Mouse (Mus musculus): Measurements from ENCODE around the gene Thra. TPM values are rescaled to one million over a fixed set of nuclear protein-coding genes. Genes with fewer than 3 reads are reported as not detected.

Thra gene
- total and polyA plus RNA-seq, 3 experiments: 20.1 to 68.0 (median 33.1) TPM

- DNase-seq (ENCODE audit: low spot score) (no peak), ATAC-seq (ENCODE audit: extremely low read depth, insufficient number of reproducible peaks, low FRiP score, poor library complexity, severe bottlenecking) (no peak)
- Histone ChIP-seq H3K27me3 (ENCODE audit: insufficient read depth, low read length) (no peaks in the 10 kb centered on the region), H3K4me3 (ENCODE audit: low read depth, low read length) (no peak overlapping the region), H3K4me1 (ENCODE audit: insufficient read depth, low read depth, low read length) (peaks cover 37% of the 10 kb centered on the region), H3K36me3 (replicated peaks) (peaks cover 97% of the 10 kb centered on the region), H3K9me3 (replicated peaks) (no peaks in the 10 kb centered on the region)
- TF ChIP-seq CTCF (IDR thresholded peaks at IDR 0.05; ENCODE audit: low read depth, low read length) (no peak), POLR2AphosphoS5 (IDR thresholded peaks at IDR 0.05; ENCODE audit: insufficient replicate concordance, low read depth, low read length) (no peak)
Observed at GRCm38 (mm10) chr11:98713703-98714102, 26.7 kb upstream of the Thra start.

- no peak for DNase-seq (ENCODE audit: low spot score)
- TF ChIP-seq GATA2 (IDR thresholded peaks at IDR 0.05; ENCODE audit: borderline replicate concordance, low read depth, low read length) (no peak), TAL1 (conservative IDR thresholded peaks at IDR 0.05; ENCODE audit: low read depth, low read length) (no peak), POLR2AphosphoS5 (IDR thresholded peaks at IDR 0.05; ENCODE audit: insufficient replicate concordance, low read depth, low read length) (no peak), CTCF (IDR thresholded peaks at IDR 0.05; ENCODE audit: low read depth, low read length) (no peak), GATA1 (IDR thresholded peaks at IDR 0.05; ENCODE audit: borderline replicate concordance, low read length) (no peak)
- ATAC-seq (ENCODE audit: extremely low read depth, insufficient number of reproducible peaks, low FRiP score, poor library complexity, severe bottlenecking): no peak
- H3K9me3 ChIP-seq (replicated peaks): no peaks in the 10 kb centered on the region
- H3K36me3 ChIP-seq (replicated peaks): peaks cover 92% of the 10 kb centered on the region
- H3K4me1 ChIP-seq (ENCODE audit: insufficient read depth, low read depth, low read length): peaks cover 37% of the 10 kb centered on the region
- no peak overlapping the region for H3K4me3 ChIP-seq (ENCODE audit: low read depth, low read length)
- no peaks in the 10 kb centered on the region for H3K27me3 ChIP-seq (ENCODE audit: insufficient read depth, low read length)
Observed at GRCm38 (mm10) chr11:98715946-98716345, 24.5 kb upstream of the Thra start.

DNA sequence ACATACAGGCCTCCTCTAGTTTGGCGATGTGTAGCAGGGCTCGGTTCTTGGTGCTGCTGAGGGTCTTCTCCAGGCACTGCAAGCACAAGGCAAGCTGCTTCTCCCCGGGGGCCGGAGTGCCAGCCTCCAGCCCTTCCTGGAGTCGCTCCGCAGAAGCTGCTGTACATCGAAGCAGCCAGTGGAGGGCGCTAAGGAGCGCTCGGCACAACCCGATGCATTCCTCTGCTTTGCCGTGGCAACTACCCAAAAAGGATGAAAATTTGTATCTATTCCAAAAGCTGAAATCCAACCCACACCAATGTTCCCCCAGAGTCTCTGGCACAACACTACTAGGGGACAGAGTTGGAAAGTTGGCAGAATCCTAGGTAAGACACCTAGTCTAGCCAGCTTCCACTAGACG is 22.5 kb upstream of the Thra start:
- ATAC-seq (ENCODE audit: extremely low read depth, insufficient number of reproducible peaks, low FRiP score, poor library complexity, severe bottlenecking): no peak
- 0 out of 2 replicates have a peak overlapping the region, but pooled peaks have one; percentile 47 for H3K4me3 ChIP-seq (ENCODE audit: low read depth, low read length)
- peak; percentile 45 for DNase-seq (ENCODE audit: low spot score)
- H3K9me3 ChIP-seq (replicated peaks): no peaks in the 10 kb centered on the region
- H3K4me1 ChIP-seq (ENCODE audit: insufficient read depth, low read depth, low read length): peaks cover 44% of the 10 kb centered on the region
- no peak for TF ChIP-seq TAL1 (conservative IDR thresholded peaks at IDR 0.05; ENCODE audit: low read depth, low read length)
- TF ChIP-seq GATA2 (IDR thresholded peaks at IDR 0.05; ENCODE audit: borderline replicate concordance, low read depth, low read length): no peak
- TF ChIP-seq POLR2AphosphoS5 (IDR thresholded peaks at IDR 0.05; ENCODE audit: insufficient replicate concordance, low read depth, low read length): no peak
- no peak for TF ChIP-seq GATA1 (IDR thresholded peaks at IDR 0.05; ENCODE audit: borderline replicate concordance, low read length)
- TF ChIP-seq CTCF (IDR thresholded peaks at IDR 0.05; ENCODE audit: low read depth, low read length): peak; percentile 84
- H3K36me3 ChIP-seq (replicated peaks): peaks cover 93% of the 10 kb centered on the region
- H3K27me3 ChIP-seq (ENCODE audit: insufficient read depth, low read length): no peaks in the 10 kb centered on the region

DNA sequence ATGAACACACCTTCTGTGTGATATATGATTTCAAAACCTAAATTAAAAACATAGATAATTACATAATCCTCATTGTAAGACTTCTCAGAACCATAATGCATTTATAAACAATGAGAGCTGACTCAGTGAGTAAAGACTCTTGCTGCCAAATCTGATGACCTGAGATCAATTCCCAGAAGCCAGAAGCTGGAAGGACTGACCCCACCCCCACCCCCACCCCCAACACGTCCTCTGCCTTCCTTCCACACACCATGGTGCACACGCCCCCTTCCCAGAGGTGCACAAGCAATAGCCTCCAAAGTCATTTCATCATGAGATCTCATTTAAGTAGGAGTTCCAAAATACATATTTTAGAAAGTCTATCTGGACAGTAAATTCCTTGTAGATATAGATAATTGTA is 19.7 kb upstream of the Thra start:
- no peaks in the 10 kb centered on the region for H3K27me3 ChIP-seq (ENCODE audit: insufficient read depth, low read length)
- ATAC-seq (ENCODE audit: extremely low read depth, insufficient number of reproducible peaks, low FRiP score, poor library complexity, severe bottlenecking): no peak
- no peak overlapping the region for H3K4me3 ChIP-seq (ENCODE audit: low read depth, low read length)
- TF ChIP-seq CTCF (IDR thresholded peaks at IDR 0.05; ENCODE audit: low read depth, low read length): no peak
- no peak for TF ChIP-seq POLR2AphosphoS5 (IDR thresholded peaks at IDR 0.05; ENCODE audit: insufficient replicate concordance, low read depth, low read length)
- no peak for TF ChIP-seq GATA1 (IDR thresholded peaks at IDR 0.05; ENCODE audit: borderline replicate concordance, low read length)
- no peak for TF ChIP-seq TAL1 (conservative IDR thresholded peaks at IDR 0.05; ENCODE audit: low read depth, low read length)
- TF ChIP-seq GATA2 (IDR thresholded peaks at IDR 0.05; ENCODE audit: borderline replicate concordance, low read depth, low read length): no peak
- H3K36me3 ChIP-seq (replicated peaks): peaks cover 93% of the 10 kb centered on the region
- H3K9me3 ChIP-seq (replicated peaks): no peaks in the 10 kb centered on the region
- H3K4me1 ChIP-seq (ENCODE audit: insufficient read depth, low read depth, low read length): peaks cover 60% of the 10 kb centered on the region
- no peak for DNase-seq (ENCODE audit: low spot score)

DNA sequence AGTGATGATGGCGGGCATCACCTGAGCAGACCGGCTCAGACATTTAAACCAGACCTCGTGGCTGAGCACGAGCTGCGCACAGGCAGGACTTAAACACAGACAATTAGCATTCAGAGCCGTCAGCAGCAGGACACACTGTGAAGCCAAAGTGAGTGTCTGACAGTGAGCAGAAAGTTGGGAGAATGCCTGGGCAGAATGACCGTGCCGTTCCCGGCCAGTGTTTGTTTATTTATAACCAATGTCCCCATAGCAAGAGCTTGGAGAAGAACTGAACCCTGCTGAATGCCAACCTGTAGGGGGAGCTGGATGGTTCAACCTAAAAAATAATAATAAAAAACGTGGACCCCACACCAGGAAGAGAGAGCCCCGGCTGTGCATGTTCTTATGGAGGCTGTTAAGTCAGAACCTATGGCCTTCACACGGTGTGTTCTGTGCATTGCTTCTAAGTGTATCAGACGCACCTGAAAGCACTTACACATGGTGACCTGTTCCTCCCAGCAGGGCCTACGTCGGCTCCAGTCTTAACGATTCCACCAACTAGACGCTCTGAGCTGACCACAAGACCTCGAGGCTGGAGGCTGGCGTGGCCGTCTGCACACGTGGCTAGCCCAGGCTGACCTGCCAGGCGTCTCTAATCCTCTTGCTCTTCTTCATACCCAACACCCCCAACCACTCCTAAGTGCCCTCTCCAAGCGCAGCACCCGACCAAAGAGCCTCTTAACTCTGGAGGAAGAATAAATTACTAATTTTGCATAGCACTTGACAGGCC is 18.8 kb upstream of the Thra start:
- TF ChIP-seq POLR2AphosphoS5 (IDR thresholded peaks at IDR 0.05; ENCODE audit: insufficient replicate concordance, low read depth, low read length) (no peak), CTCF (IDR thresholded peaks at IDR 0.05; ENCODE audit: low read depth, low read length) (no peak), GATA1 (IDR thresholded peaks at IDR 0.05; ENCODE audit: borderline replicate concordance, low read length) (no peak), TAL1 (conservative IDR thresholded peaks at IDR 0.05; ENCODE audit: low read depth, low read length) (no peak), GATA2 (IDR thresholded peaks at IDR 0.05; ENCODE audit: borderline replicate concordance, low read depth, low read length) (no peak)
- H3K36me3 ChIP-seq (replicated peaks): peaks cover 93% of the 10 kb centered on the region
- peaks cover 59% of the 10 kb centered on the region for H3K4me1 ChIP-seq (ENCODE audit: insufficient read depth, low read depth, low read length)
- H3K27me3 ChIP-seq (ENCODE audit: insufficient read depth, low read length): no peaks in the 10 kb centered on the region
- H3K4me3 ChIP-seq (ENCODE audit: low read depth, low read length): no peak overlapping the region
- ATAC-seq (ENCODE audit: extremely low read depth, insufficient number of reproducible peaks, low FRiP score, poor library complexity, severe bottlenecking): no peak
- H3K9me3 ChIP-seq (replicated peaks): no peaks in the 10 kb centered on the region
- DNase-seq (ENCODE audit: low spot score): no peak

GRCm38 (mm10) chr11:98723098-98723497 is 17.3 kb upstream of the Thra start:
- H3K4me3 ChIP-seq (ENCODE audit: low read depth, low read length): no peak overlapping the region
- ATAC-seq (ENCODE audit: extremely low read depth, insufficient number of reproducible peaks, low FRiP score, poor library complexity, severe bottlenecking): no peak
- H3K36me3 ChIP-seq (replicated peaks): peaks cover 92% of the 10 kb centered on the region
- no peaks in the 10 kb centered on the region for H3K9me3 ChIP-seq (replicated peaks)
- DNase-seq (ENCODE audit: low spot score): no peak
- H3K27me3 ChIP-seq (ENCODE audit: insufficient read depth, low read length): no peaks in the 10 kb centered on the region
- TF ChIP-seq CTCF (IDR thresholded peaks at IDR 0.05; ENCODE audit: low read depth, low read length): no peak
- TF ChIP-seq TAL1 (conservative IDR thresholded peaks at IDR 0.05; ENCODE audit: low read depth, low read length): no peak
- TF ChIP-seq POLR2AphosphoS5 (IDR thresholded peaks at IDR 0.05; ENCODE audit: insufficient replicate concordance, low read depth, low read length): no peak
- TF ChIP-seq GATA2 (IDR thresholded peaks at IDR 0.05; ENCODE audit: borderline replicate concordance, low read depth, low read length): no peak
- TF ChIP-seq GATA1 (IDR thresholded peaks at IDR 0.05; ENCODE audit: borderline replicate concordance, low read length): no peak
- peaks cover 53% of the 10 kb centered on the region for H3K4me1 ChIP-seq (ENCODE audit: insufficient read depth, low read depth, low read length)

Data from G1E (cell line).